Mouse (Mus musculus) heart, postnatal 0 days (tissue): ENCODE results near the gene Jam2.

ENCODE experiments used
- CTCF ChIP-seq: IDR thresholded peaks from 2 replicates; pipeline ENCODE4 v1.5.1; 2016; ENCODE audit warnings: antibody characterized with exemption, control low read depth, low read depth
- EP300 ChIP-seq: IDR thresholded peaks from 2 replicates; pipeline ENCODE4 v1.6.1; 2016; ENCODE audit warnings: antibody characterized with exemption, low read depth

- TF ChIP-seq CTCF (no peak), EP300 (no peak)
Measured at GRCm38 (mm10) chr16:84838576-84838975, 64.7 kb downstream of the Jam2 start.
